Mouse (Mus musculus) lung, postnatal 0 days (tissue): ENCODE results near the gene Ms4a6d. TPM values are rescaled to one million over a fixed set of nuclear protein-coding genes. Genes with fewer than 3 reads are reported as not detected.
"Not testable (repeated sequence)": the region's sequence is repeated elsewhere in the genome, so short reads cannot be mapped to it uniquely, and the experiment has no call there.

Experiments used
- ATAC-seq: fragments of 200-750 bp; cut with Nextera tagmentation; 2 replicates; pipeline ENCODE4 v1.8.0; 2017; ENCODE audit warnings: moderate library complexity
- DNase-seq: peaks from one replicate; pipeline ENCODE4 v3.0.0-alpha.2; 2016; ENCODE audit warnings: low spot score
- H3K27ac ChIP-seq: fragments of 300-500 bp; sonication (generic); 2 replicates; pipeline ENCODE4 v1.5.1; 2014; ENCODE audit warnings: antibody characterized with exemption, mild to moderate bottlenecking, low read length, mixed read lengths
- H3K27me3 ChIP-seq: fragments of 300-500 bp; sonication (generic); replicated peaks from 2 replicates; pipeline ENCODE4 v1.6.1; 2014; ENCODE audit warnings: low read length, mixed read lengths; ENCODE audit not compliant: insufficient read depth
- H3K36me3 ChIP-seq: fragments of 300-500 bp; sonication (generic); 2 replicates; pipeline ENCODE4 v1.6.1; 2014; ENCODE audit warnings: low read length, mixed read lengths; ENCODE audit not compliant: insufficient read depth
- H3K4me1 ChIP-seq: fragments of 300-500 bp; sonication (generic); 2 replicates; pipeline ENCODE4 v1.6.1; 2014; ENCODE audit warnings: antibody characterized with exemption, low read depth, low read length, mixed read lengths; ENCODE audit not compliant: insufficient read depth
- H3K4me2 ChIP-seq: fragments of 300-500 bp; sonication (generic); replicated peaks from 2 replicates; pipeline ENCODE4 v1.6.1; 2014; ENCODE audit warnings: low read depth, mild to moderate bottlenecking, low read length, moderate library complexity, mixed read lengths
- H3K4me3 ChIP-seq: fragments of 300-500 bp; sonication (generic); 2 replicates; pipeline ENCODE4 v1.5.1; 2014; ENCODE audit warnings: low read depth, low read length
- H3K9ac ChIP-seq: fragments of 300-500 bp; sonication (generic); replicated peaks from 2 replicates; pipeline ENCODE4 v1.6.1; 2014; ENCODE audit warnings: low read depth, mild to moderate bottlenecking
- H3K9me3 ChIP-seq: fragments of 300-500 bp; sonication (generic); 2 replicates; pipeline ENCODE4 v1.6.1; 2016; ENCODE audit warnings: low read length, mixed read lengths
- CTCF ChIP-seq: IDR thresholded peaks from 2 replicates; pipeline ENCODE4 v1.5.1; 2016; ENCODE audit warnings: antibody characterized with exemption, mild to moderate bottlenecking
- EP300 ChIP-seq: IDR thresholded peaks from 2 replicates; pipeline ENCODE4 v1.6.1; 2016; ENCODE audit warnings: antibody characterized with exemption, mild to moderate bottlenecking, control low read depth
- WGBS: fragments of 180-500 bp; shearing (Covaris S2); extraction: QIAGEN DNeasy Blood & Tissue Kit; methylation state at CpG from one replicate; pipeline ENCODE4 v1.1.7; 2014; 5-methylcytosine and 5-hydroxymethylcytosine counted together
- polyA plus RNA-seq: library from polyadenylated mRNA; unstranded; fragments of >200 nt; fragmentation: Nextera tagmentation; extraction: Ambion mirVana; gene quantifications from 2 replicates; pipeline ENCODE4 v1.2.1, GENCODE M21; 2015

The Ms4a6d gene
- polyA plus RNA-seq, 1 experiment from 2014 or later: 12.0 TPM

DNA sequence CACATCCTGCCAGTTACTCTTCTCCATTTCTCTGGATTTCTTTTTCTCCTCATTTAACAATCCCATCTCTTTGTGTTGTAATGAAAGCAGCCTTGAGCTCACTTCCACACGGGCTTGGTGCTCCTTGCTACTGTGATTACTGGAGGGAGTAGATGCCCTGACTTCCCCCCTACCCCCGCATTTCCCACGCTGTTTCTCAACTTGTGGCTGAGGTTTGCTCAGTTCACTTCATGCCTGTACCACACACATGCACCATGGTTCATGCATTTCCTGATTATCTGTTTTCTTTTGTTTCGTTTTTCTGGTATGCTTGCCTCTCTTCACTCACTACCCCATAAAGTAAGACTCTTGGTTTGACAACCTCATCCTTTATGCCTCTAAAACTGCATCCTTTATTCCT is 15.4 kb downstream of the Ms4a6d start:
- Histone ChIP-seq H3K4me2 (no peak overlapping the region), H3K4me1 (no peaks in the 10 kb centered on the region), H3K4me3 (no peak overlapping the region), H3K36me3 (no peaks in the 10 kb centered on the region), H3K27ac (no peak overlapping the region), H3K9ac (no peak overlapping the region), H3K27me3 (no peaks in the 10 kb centered on the region), H3K9me3 (no peaks in the 10 kb centered on the region)
- DNase-seq (no peak), ATAC-seq (no peak)
- 71% methylated on average over 4 of the region's 4 CpGs for WGBS
- no peak for TF ChIP-seq CTCF
- no peak for TF ChIP-seq EP300

DNA sequence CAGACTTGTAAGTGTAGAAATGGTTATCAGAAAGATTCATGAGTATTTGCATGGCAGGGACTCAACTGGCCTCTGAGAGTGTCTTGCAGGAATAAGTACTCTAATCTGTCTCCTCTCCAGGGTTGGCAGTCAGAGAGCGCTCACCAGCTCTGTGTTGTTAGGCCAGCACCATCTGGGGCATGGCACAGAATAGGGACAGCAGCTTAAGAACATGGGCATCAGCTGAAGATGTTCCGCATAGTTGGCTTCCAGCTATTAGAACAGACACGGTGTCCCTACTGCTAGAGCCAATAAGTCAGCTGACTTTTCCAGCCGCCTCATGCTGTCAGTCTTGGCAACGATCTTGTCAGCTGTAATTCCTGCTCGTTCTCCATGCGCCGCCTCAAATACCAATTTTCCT is 29.7 kb downstream of the Ms4a6d start:
- no peaks in the 10 kb centered on the region for H3K36me3 ChIP-seq
- no peak overlapping the region for H3K27ac ChIP-seq
- H3K4me1 ChIP-seq: no peaks in the 10 kb centered on the region
- no peak overlapping the region for H3K4me3 ChIP-seq
- DNase-seq (no peak), ATAC-seq (no peak)
- no peak for TF ChIP-seq EP300
- TF ChIP-seq CTCF: no peak
- no peak overlapping the region for H3K4me2 ChIP-seq
- WGBS: 79% methylated on average over 8 of the region's 8 CpGs
- no peaks in the 10 kb centered on the region for H3K9me3 ChIP-seq
- no peak overlapping the region for H3K9ac ChIP-seq
- H3K27me3 ChIP-seq: no peaks in the 10 kb centered on the region

DNA sequence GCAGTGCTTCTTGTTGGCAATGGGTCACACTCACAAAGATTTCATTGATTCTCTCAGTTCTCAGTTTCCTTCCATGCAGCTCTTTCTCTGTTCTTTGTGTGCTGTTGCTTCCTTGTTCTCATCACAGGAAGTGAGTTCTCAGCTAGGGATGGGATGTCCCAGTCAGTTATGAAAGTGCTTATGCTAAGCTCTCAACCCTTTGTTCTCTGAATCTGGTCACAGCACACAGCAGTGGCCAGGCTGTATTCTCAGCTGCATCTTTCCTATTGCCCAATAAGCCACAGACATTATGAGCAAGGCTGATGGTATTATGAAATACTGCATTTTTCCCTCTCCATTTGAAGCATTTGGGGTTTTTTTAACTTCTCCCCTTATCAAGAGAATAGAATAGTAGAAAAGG is 45.1 kb downstream of the Ms4a6d start:
- not testable (repeated sequence) for H3K4me3 ChIP-seq, H3K27me3 ChIP-seq, H3K4me1 ChIP-seq, H3K9ac ChIP-seq, H3K4me2 ChIP-seq, H3K9me3 ChIP-seq, H3K27ac ChIP-seq, H3K36me3 ChIP-seq
- ATAC-seq (peak; percentile 43; the same call in 1 of the 2 replicates), DNase-seq (peak; percentile 32)

DNA sequence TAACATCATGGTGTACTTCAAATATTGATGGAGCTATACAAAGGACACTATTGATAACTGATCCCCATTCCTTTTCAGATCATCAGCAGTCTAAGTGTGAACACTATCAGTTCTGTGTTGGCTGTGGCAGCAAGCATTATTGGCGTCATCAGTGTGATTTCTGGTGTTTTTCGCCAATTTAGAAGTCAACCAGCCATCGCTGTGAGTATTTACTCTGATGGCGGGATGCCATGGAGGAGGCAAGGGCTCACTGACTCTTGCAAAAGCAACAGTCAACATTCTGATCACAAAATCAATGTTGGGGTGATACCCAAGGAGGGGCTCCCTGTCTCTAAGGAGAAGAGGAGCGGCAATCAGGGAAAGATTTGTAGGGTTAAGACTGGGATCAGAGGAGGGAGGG is 49.9 kb downstream of the Ms4a6d start:
- no peaks in the 10 kb centered on the region for H3K4me1 ChIP-seq
- no peaks in the 10 kb centered on the region for H3K27me3 ChIP-seq
- H3K9ac ChIP-seq: no peak overlapping the region
- H3K36me3 ChIP-seq: no peaks in the 10 kb centered on the region
- no peak for ATAC-seq
- no peak overlapping the region for H3K27ac ChIP-seq
- no peak overlapping the region for H3K4me3 ChIP-seq
- no peaks in the 10 kb centered on the region for H3K9me3 ChIP-seq
- no peak overlapping the region for H3K4me2 ChIP-seq
- no peak for TF ChIP-seq CTCF
- TF ChIP-seq EP300: no peak
- no peak for DNase-seq
- 81% methylated on average over 5 of the region's 5 CpGs for WGBS

DNA sequence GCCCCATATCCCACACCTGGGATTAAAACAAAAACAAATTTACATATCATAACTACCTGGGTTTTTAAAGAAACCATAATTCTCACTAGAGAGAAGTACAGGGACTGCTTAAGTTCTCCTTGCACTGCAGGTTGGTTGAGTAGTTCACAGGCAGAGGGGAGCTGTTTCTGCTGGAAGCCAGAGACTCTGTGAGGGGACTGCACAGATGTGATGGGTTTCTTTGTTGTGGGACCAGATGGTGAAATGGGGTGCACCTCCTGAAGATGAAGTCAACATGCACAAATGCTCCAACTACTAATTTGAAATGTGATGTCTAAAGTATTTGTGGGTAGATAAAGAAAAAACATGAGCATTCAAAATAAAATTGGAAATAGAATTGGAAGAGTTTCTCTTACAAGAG is 56.7 kb downstream of the Ms4a6d start:
- Histone ChIP-seq H3K4me2 (no peak overlapping the region), H3K27ac (no peak overlapping the region), H3K9ac (no peak overlapping the region), H3K4me3 (no peak overlapping the region), H3K36me3 (no peaks in the 10 kb centered on the region), H3K9me3 (no peaks in the 10 kb centered on the region), H3K27me3 (no peaks in the 10 kb centered on the region), H3K4me1 (no peaks in the 10 kb centered on the region)
- TF ChIP-seq CTCF (no peak), EP300 (no peak)
- no peak for DNase-seq
- no peak for ATAC-seq

DNA sequence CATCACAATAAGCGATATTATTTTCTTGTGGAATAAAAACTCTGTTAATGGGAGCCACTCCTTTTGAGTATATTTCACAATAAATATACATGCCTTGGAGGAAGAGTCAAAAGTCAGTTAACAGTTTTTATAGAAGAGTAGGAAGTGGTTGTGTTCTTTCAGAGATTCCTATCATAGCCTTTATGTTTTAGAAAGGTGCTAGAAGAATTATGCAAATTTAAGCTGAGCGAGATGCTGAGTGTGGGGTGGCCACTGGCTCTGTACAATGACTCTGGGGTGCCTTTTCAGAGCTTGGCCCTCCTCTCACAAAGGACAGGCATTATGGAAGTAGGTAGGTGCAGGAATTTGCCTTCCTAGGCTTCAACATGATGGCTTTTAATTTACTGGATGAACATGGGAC is 60.3 kb downstream of the Ms4a6d start:
- H3K27ac ChIP-seq, DNase-seq, H3K4me3 ChIP-seq, H3K36me3 ChIP-seq, ATAC-seq, H3K4me1 ChIP-seq, H3K27me3 ChIP-seq, H3K9ac ChIP-seq, H3K9me3 ChIP-seq, H3K4me2 ChIP-seq: not testable (repeated sequence)
- WGBS: 55% methylated on average over 2 of the region's 2 CpGs

DNA sequence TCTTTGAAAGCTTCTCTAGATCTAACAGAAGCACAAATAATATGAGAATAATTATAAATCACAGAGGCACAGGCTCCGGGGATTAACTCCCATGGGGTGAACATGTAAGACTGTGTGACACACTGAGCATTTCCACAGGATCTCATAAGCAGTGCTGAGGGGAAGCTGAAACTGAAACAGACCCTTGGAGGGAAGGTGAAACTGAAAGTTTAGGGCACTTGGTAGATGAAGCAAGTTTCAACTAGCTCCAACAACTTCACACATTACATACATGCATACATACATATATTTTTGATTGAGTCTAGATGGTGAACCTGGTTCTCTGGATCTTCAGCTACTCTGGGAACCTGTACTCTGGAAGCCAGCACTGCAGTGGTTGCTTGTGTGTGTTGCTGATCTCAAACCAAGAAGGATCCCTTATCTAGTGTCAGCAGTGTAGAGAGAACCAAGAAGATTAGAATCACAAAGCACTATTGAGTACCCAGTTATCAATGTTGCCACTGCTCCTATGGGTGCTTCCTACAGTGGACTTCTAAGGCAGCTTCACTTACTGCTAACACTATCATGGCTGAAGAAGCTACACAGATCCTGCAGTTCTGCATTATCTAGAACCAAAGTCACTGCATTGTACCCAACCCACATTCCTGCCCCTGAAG is 64.4 kb downstream of the Ms4a6d start:
- not testable (repeated sequence) for H3K4me1 ChIP-seq, H3K27me3 ChIP-seq, H3K27ac ChIP-seq, H3K4me2 ChIP-seq, H3K9me3 ChIP-seq, H3K36me3 ChIP-seq, DNase-seq, ATAC-seq, H3K9ac ChIP-seq, H3K4me3 ChIP-seq
- WGBS: 78% methylated on average over 1 of the region's 1 CpGs
